Mouse (Mus musculus) adrenal gland, postnatal 10 days (tissue): ENCODE measurements around the gene Pold2. TPM values are rescaled to one million over a fixed set of nuclear protein-coding genes. Genes with fewer than 3 reads are reported as not detected.
A peak's percentile ranks its signal among the peaks of the same experiment; 100 is the strongest.

Experiments used
- DNase-seq: peaks from one replicate; pipeline ENCODE4 v3.0.0; 2021; ENCODE audit warnings: mixed read lengths
- total RNA-seq, 2 experiments: library from RNA; stranded (reverse); gene quantifications; 2 replicates each; pipeline ENCODE4 v1.2.3; 2021

Gene Pold2
- total RNA-seq, 2 experiments from 2014 or later = 48.6 to 53.0 TPM

GRCm38 (mm10) chr11:5858723-5859122, 19.4 kb downstream of the Pold2 start:
- DNase-seq = no peak

GRCm38 (mm10) chr11:5856479-5857130, 21.5 kb downstream of the Pold2 start:
- DNase-seq = no peak

- DNase-seq = peak; percentile 63
Measured at GRCm38 (mm10) chr11:5855902-5856301, 22.2 kb downstream of the Pold2 start.

GRCm38 (mm10) chr11:5855481-5855880, 22.6 kb downstream of the Pold2 start:
- DNase-seq = no peak

DNA sequence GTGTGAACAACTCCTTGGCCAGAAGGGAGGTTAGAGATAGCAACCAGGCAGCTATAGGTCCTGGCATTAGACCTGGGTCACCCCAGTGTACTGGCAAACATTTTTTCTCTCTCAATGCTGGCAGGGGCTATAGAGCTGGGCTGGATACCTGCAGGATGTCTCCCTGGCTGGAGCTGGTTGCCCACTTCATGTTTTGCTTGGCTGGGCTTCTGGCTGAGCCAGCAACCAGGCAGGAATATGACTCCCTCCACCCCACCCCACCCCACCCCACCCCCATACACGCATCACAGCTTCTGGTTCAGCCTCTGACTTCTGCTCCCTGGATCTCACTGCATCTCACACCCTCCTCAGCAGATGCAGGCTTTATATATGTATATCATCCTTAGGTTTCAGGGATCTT, 25.8 kb downstream of the Pold2 start:
- DNase-seq = no peak

DNA sequence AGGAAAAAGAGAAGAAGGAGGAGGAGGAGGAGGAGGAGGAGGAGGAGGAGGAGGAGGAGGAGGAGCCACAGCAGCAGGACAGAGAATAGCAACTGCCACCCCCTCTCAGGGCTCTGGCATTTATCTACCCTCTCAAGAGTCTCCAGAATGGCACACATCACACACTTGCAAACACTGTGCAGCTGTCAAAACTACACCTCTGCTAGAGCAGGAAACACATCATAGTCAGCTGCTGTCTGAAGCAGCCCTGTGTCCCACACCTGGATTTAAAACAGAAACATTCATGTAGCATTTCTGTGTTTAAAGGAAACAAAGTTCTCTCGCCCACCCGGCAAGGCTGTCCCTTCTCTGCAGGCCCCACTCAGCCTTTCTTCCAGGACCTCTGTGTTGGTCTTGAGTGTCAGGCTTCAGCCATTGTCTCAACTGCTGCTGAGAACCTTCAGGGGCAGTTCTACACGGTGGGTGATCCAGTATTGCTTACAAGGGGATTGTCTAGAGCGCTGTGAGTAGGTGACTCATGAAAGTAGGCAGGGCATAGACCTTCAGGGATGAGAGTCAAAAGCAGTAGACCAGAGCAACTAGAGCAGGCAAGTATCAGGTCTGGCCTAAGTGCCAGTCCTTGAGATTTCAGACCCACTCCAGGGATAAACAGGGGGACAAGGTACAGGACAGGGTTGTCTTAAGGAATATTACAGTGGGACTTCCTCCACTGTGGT, 26.9 kb downstream of the Pold2 start:
- no peak for DNase-seq

DNA sequence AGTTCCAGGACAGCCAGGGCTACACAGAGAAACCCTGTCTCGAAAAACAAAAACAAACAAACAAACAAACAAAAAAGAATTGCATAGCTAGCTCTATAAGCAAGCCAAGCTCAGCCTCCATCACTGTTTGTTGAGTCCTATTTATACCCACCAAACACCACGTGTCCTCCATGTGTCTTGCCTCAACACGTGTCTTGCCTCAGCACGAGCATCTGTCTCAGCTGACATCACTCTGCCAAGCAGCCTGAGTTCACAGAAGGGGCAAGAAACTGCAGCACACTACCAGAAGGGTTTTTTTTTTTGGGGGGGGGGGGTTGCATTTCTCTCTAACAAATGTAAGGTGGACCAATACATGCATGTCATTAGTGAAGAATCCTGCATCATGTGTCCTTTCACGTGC, 27.6 kb downstream of the Pold2 start:
- no peak for DNase-seq

DNA sequence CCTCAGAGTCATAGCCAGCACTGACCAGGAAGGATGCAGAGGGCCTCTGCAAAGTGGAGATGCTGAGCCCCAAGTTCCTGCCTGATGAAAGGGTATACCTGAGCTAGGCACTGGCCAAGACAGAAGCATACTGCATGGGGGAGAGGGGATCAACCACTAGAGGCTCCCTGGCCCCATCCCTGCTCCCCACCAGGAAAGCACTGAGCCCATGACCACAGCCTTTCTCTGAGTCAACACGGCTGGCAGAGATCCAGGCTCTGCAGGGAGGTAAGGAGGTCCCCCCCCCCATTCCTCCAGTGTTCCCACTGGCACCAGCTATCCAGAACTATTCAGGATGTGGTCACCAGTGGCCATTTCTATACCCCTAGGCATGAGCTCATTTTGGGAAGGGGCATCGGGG, 28.8 kb downstream of the Pold2 start:
- DNase-seq = no peak

- DNase-seq = no peak
Measured at GRCm38 (mm10) chr11:5848741-5849140, 29.4 kb downstream of the Pold2 start.

DNA sequence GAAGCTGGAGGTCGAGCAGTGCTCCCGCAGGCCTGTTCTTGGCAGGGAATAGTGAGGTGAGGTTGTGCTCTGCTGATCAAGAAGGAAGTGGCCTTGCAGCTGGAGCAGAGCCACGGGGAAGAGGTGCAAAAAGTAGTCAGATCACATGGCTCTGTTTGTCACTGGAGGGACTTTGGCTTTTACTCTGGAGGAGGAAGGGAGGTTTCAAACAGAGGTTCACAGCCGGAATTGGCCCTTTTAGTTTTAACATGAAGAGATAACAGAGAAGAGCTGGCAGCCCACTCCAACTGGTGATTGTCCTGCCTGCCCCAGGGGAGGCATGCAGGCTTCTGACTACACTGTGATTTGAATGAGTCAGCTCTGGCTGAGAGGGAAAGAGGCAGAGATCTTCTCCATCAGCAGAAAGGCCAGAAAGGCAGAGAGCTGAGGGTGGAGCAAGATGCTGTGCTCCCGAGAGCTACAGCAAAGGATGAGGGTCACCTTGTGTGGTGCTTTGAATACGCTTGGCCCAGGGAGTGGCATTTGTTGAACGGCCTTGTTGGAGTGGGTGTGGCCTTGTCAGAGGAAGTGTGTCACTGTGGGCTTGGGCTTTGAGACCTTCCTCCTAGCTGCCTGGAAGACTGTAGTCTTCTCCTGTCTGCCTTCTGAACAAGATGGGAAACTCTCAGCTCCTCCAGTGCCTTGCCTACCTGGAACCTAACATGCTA, 31.3 kb downstream of the Pold2 start:
- DNase-seq = peak; percentile 64

- DNase-seq = no peak
Measured at GRCm38 (mm10) chr11:5843131-5843530, 35.0 kb downstream of the Pold2 start.

- no peak for DNase-seq
Measured at GRCm38 (mm10) chr11:5841751-5842150, 36.3 kb downstream of the Pold2 start.

- DNase-seq = no peak
Measured at GRCm38 (mm10) chr11:5840346-5840745, 37.7 kb downstream of the Pold2 start.

GRCm38 (mm10) chr11:5837251-5838246, 40.5 kb downstream of the Pold2 start, which contains the start of gene Polm:
Polm (minus strand) TSS chr11:5838016.
- peak; percentile 95 for DNase-seq

GRCm38 (mm10) chr11:5836126-5836525, 42.0 kb downstream of the Pold2 start:
- DNase-seq = peak; percentile 44

GRCm38 (mm10) chr11:5835057-5835456, 43.0 kb downstream of the Pold2 start:
- no peak for DNase-seq

DNA sequence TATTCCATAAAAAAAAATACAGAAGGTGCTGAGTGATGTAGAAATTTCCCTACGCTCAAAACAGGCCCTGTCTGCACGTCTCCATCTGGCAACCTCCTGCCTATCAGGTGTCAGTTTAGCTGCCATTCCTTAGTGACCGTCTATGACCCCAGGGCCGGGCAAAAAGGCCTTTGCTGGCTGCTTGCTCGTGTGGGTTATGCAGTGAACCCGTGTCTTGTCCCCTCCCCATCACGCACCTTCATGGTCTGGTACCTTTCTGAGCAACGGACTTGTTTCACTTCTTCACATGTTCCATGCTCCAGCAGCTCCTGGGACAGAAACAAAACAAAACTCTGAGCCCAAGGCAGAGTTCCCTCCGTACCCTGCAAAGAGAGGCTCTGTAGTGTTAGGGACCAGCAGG, 43.6 kb downstream of the Pold2 start:
- DNase-seq = no peak

DNA sequence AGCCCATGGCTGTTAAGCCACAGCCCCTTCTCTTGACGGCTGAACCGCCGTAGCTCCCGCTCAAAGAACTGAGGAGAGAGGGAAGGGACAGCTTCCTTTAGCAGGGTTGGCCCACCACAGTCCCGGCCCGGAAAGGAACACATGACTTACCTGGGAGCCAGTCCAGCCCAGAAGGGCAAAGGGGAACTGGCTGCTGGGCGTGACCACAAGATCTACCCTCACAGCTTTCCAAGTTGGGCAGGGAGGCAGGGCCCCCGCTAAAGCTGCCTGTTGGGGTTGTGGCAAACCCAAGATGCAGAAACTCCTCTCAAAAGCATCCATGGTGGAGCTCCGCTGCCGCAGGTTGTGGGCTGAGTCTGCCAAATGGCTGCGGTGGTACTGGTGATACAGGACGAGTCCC, 48.8 kb downstream of the Pold2 start:
- DNase-seq = no peak

DNA sequence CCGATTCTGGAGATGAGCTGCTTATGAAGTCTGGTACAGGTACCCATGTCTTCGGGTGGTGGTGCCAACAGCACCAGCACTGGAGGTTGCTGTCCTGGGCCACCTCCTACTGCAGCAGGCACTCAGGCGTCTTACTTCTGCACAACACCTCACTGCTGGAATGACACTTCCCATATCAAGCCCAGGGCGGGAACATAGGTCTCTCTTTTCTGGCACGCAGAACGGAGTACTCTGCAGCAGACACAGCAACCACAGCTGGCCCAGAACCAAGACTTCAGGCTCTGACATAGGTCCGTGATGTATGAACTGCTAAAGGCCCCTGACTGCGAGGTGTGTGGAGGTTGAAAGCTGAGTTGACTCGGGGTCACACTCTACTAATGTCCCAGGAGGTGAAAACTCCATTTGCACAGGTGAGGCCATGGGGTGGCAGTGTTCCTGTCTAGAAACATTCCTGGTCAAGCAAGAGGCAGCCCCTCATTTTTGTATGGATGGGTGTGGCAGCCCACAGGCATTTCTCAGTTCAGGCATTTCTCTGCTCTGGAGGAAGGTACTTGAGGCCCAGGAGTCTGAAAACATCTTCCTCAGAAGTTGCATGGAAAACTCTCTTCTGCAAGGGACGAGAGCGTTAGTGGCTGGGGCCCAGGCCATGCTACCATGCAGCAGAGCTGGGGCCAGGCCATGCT, 49.4 kb downstream of the Pold2 start:
- DNase-seq = no peak

DNA sequence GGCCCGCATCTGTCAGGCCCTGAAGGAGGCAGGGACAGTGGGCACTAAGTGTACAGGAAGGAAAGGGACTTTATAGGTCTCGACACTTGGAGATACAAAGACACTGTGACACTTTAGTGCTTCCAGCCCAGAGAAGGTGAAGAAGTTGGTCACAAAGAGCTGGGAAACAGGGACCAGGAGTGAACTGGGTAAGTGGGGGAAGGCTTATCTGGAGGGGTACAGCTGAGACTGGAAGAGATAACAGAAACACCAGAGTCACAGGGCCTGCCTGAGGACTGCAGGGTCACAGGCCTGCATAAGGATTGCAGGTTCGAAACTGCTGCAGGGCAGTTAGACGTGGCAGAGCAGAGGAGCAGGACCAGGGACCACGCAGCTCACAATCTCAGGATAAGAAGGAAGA, 50.2 kb downstream of the Pold2 start:
- no peak for DNase-seq

DNA sequence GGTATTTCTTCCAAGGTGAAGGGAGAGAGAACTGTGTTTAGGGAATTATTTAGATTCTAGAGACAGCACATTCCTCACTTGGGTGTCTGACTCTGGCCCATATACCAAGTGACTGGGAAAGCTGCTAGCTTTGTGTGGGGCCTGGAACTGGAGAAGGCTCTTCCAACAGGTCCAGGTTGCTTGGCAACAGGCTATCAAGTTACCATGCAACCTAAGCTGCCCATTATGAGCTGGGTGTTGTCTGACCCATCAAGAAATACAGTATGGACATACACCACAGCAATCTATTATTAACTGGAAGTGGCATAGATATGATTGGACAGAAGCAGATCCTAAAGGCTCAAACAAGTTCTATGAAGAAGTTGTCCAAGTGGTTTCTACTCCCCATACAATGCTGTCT, 52.7 kb downstream of the Pold2 start:
- DNase-seq = no peak
